Mouse (Mus musculus): ENCODE data around the gene Fbxl18. TPM values are rescaled to one million over a fixed set of nuclear protein-coding genes. Genes with fewer than 3 reads are reported as not detected.

Fbxl18 gene
- polyA plus RNA-seq, 1 experiment from 2014 or later, result 24.2 TPM

DNA sequence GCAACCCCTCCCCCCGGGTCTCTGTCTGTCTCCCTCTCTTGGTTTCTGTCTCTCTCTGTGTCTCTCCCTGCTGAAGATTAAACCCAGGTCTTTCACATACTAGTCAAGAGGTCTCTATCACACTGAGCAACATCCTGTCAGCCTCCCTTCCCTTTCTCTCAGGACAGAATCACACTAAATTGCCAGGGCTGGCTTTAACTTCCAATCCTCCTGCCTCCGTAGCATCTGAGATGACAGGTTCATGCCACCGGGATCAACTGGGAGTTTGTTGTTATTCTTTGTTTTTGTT, 31.7 kb upstream of the Fbxl18 start:
- Histone ChIP-seq H3K4me1 (peaks cover 42% of the 10 kb centered on the region), H3K36me3 (replicated peaks) (no peaks in the 10 kb centered on the region), H3K27ac (peak overlapping the region; percentile 75), H3K4me3 (no peak overlapping the region), H3K9me3 (0 out of 2 replicates have a peak, but pooled peaks cover 3% of the 10 kb centered on the region), H3K27me3 (ENCODE audit: poor library complexity, severe bottlenecking) (peaks cover 24% of the 10 kb centered on the region)
- WGBS, result 55% methylated on average over 3 of the region's 3 CpGs
- DNase-seq (ENCODE audit: extremely low spot score, low spot score), result no peak

DNA sequence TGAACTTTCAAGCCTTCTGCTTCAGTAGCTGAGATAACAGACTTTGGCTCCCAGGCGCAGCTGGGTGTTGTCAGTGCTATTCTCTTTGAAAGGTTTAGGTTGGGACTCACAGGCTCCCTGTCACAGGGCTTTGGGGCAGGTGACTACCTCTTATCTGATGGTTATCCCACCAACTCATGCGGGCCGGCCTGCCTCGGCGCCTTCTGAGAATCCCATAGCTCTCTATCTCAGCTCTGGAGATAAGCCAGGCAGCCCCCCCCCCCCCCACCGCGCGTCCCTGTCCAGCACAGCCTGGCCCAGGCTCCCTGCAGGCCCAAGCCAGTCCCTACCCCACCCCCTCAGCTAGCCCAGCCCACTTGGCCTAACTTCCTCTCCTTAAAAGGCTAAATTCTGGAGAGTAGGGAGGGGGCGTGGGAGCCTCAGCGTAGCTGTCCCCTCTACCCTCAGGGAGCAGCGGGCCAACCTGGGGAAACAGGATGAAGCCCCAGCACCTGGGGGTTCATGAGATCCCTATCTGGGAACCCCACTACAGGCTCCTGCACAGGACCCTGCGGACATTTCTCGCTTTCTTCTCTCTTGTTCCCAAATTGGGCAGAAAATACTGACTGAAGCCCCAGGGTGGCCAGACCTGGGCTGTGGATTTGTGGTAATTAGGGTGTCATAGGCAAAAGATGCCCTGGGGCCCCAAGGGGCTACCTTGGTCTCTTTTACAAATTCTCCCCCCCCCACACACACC, 31.2 kb upstream of the Fbxl18 start:
- Histone ChIP-seq H3K36me3 (replicated peaks) (no peaks in the 10 kb centered on the region), H3K27ac (peak overlapping the region; percentile 75), H3K4me1 (peaks cover 36% of the 10 kb centered on the region), H3K9me3 (0 out of 2 replicates have a peak, but pooled peaks cover 3% of the 10 kb centered on the region), H3K4me3 (peak overlapping the region; percentile 22), H3K27me3 (ENCODE audit: poor library complexity, severe bottlenecking) (peaks cover 24% of the 10 kb centered on the region)
- WGBS, result 8% methylated on average over 13 of the region's 13 CpGs
- DNase-seq (ENCODE audit: extremely low spot score, low spot score), result no peak

DNA sequence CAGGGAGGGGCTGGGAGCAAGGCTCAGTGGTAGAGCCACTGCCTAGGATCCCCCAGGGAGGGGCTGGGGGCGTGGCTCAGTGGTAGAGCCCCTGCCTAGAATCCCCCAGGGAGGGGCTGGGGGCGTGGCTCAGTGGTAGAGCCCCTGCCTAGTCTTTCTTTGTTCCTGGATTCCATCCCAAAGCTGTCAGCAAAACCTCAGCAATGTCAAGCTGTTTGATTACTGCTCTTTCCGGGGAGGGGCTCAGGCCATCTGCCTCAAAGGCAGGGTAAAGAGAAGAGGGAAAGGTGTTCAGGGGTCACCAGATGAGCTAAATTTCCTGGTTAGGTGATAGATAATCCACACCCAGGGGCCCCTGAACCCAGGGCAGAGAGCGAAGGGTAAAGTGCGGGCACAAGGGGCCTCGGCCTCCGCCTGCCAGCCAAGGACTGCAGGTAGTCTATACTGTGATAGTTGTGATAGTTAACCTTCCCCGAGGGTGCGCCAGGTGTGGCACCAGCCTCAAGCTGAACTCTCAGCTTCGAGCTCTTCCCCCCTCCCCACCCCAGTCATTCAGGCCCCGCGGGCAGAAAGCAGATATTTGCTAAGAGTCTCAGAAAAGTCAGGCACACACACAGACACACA, 29.2 kb upstream of the Fbxl18 start:
- Histone ChIP-seq H3K36me3 (replicated peaks) (no peaks in the 10 kb centered on the region), H3K27me3 (ENCODE audit: poor library complexity, severe bottlenecking) (peaks cover 23% of the 10 kb centered on the region), H3K9me3 (0 out of 2 replicates have a peak, but pooled peaks cover 3% of the 10 kb centered on the region), H3K27ac (peak overlapping the region; percentile 16; the same call in 1 of the 2 replicates), H3K4me3 (no peak overlapping the region), H3K4me1 (peaks cover 40% of the 10 kb centered on the region)
- DNase-seq (ENCODE audit: extremely low spot score, low spot score), result no peak
- WGBS, result 85% methylated on average over 12 of the region's 12 CpGs

DNA sequence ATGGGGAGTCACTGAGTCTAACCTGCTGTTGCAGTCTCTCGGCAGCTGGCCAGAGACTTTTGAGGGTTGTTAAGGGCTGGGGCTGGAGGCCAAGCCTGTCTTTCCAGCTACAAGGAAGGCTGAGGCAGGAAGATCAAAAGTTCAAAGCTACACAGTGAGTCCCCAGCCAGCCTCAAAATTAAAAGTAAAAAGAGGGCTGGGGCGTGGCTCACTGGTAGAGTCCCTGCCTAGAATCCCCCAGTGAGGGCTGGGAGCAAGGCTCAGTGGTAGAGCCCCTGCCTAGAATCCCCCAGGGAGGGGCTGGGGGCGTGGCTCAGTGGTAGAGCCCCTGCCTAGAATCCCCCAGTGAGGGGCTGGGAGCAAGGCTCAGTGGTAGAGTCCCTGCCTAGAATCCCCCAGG, 28.6 kb upstream of the Fbxl18 start:
- Histone ChIP-seq H3K4me1 (peaks cover 34% of the 10 kb centered on the region), H3K4me3 (no peak overlapping the region), H3K27ac (no peak overlapping the region), H3K27me3 (ENCODE audit: poor library complexity, severe bottlenecking) (peaks cover 16% of the 10 kb centered on the region), H3K36me3 (replicated peaks) (no peaks in the 10 kb centered on the region), H3K9me3 (0 out of 2 replicates have a peak, but pooled peaks cover 3% of the 10 kb centered on the region)
- 80% methylated on average over 3 of the region's 3 CpGs for WGBS
- no peak for DNase-seq (ENCODE audit: extremely low spot score, low spot score)

DNA sequence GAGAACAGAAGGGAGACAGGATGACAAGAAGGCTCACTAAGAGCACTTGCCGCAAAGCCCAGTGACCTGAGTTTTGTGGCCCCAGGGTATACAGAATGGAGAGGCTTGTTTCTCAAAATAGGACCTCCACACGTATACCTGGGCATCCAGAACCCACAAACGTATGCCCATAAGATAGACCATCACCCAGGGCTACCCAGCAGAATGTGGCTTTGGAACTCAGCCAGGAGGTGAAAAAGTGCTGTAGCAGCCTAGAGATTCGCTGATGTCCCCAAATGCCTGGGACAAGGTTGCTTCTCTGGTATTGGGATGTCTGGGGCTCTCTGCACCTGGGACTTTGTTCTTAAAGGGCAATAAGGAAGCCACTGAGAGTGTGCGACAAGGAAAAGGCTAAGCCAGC, 27.0 kb upstream of the Fbxl18 start:
- Histone ChIP-seq H3K4me1 (peaks cover 28% of the 10 kb centered on the region), H3K9me3 (0 out of 2 replicates have a peak, but pooled peaks cover 3% of the 10 kb centered on the region), H3K36me3 (replicated peaks) (no peaks in the 10 kb centered on the region), H3K4me3 (no peak overlapping the region), H3K27ac (no peak overlapping the region), H3K27me3 (ENCODE audit: poor library complexity, severe bottlenecking) (0 out of 2 replicates have a peak, but pooled peaks cover 2% of the 10 kb centered on the region)
- WGBS, result 88% methylated on average over 5 of the region's 5 CpGs
- no peak for DNase-seq (ENCODE audit: extremely low spot score, low spot score)

DNA sequence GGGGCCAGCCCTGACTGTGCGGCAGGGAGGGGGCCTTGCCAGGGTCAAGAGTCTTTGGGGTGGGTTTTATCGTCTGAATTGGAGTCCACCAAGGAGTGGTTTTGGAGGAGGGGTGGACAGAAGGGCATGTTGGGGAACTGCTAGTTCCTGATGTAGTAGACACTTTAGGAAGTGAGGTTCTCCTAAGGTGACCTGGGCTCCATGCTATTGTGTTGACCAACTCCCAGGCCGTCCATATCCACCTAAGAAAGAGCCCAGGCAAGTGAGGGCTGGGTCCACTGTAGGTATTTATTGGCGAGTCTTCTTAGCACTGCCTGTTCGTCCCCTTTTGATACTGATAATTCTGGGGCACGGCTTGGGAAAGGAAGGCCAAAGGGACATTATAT, 25.8 kb upstream of the Fbxl18 start:
- Histone ChIP-seq H3K4me3 (no peak overlapping the region), H3K9me3 (0 out of 2 replicates have a peak, but pooled peaks cover 3% of the 10 kb centered on the region), H3K36me3 (replicated peaks) (no peaks in the 10 kb centered on the region), H3K4me1 (peaks cover 16% of the 10 kb centered on the region), H3K27ac (peak overlapping the region; percentile 32), H3K27me3 (ENCODE audit: poor library complexity, severe bottlenecking) (no peaks in the 10 kb centered on the region)
- no peak for DNase-seq (ENCODE audit: extremely low spot score, low spot score)
- 83% methylated on average over 6 of the region's 6 CpGs for WGBS

DNA sequence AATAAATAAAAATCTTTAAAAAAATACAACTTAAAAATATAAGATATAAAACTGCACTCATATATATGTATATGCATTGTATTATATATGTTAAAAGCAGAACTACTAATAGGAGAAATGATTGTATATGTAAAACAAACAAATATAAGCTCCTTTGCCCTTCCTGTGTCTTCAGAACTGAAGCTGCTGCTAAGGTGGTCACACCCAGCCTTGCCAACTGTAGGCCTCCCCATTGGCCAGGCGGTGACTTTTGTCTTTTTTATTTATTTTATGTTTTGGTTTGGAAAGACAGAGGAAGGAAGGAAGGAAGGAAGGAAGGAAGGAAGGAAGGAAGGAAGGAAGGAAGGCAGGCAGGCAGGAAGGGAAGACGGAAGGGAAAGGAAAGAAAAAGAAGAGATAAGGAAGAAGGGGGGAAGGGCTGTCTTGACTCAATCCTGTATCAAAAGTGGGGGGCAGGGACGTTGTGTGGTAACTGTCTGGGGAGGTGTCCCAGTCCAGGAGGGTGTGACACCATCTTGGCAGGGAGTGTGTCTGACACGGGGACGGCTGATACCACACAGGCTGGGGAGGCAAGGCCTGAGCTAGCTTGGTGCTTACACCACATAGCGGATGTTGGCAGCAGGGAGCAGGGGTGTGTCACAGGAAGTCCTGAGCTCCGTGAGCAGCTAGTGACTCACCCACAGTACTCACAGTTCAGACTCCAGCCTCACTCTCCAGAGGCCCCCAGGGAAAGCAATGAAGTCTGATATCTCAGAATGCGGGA, 25.3 kb upstream of the Fbxl18 start:
- Histone ChIP-seq H3K36me3 (replicated peaks) (no peaks in the 10 kb centered on the region), H3K4me1 (peaks cover 12% of the 10 kb centered on the region), H3K27ac (peak overlapping the region; percentile 32), H3K27me3 (ENCODE audit: poor library complexity, severe bottlenecking) (no peaks in the 10 kb centered on the region), H3K9me3 (0 out of 2 replicates have a peak, but pooled peaks cover 3% of the 10 kb centered on the region), H3K4me3 (no peak overlapping the region)
- DNase-seq (ENCODE audit: extremely low spot score, low spot score), result no peak
- 70% methylated on average over 8 of the region's 8 CpGs for WGBS

DNA sequence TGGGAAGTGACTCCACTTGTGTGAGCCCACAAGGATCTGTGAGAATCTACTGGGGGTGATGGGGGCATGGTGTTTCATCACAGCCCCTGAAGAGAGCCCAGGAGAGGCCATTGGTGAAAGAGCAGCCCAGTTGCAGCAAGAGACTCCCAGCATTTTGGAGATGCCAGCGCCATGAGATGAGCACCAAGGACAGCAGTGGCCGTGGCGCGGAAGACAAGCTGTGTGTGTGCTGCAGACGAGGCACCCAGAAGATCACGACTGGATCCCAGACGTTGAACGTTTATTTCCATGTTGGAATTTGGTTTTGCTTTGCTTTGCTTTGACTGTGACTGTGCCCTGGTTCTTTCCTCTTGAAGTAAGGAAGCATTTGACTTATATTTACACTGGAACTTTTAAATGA, 22.2 kb upstream of the Fbxl18 start:
- no peak overlapping the region for H3K27ac ChIP-seq
- H3K4me3 ChIP-seq, result no peak overlapping the region
- H3K27me3 ChIP-seq (ENCODE audit: poor library complexity, severe bottlenecking), result no peaks in the 10 kb centered on the region
- H3K4me1 ChIP-seq, result peaks cover 6% of the 10 kb centered on the region; the same call in 1 of the 2 replicates
- no peaks in the 10 kb centered on the region for H3K9me3 ChIP-seq
- DNase-seq (ENCODE audit: extremely low spot score, low spot score), result no peak
- 93% methylated on average over 8 of the region's 8 CpGs for WGBS
- no peaks in the 10 kb centered on the region for H3K36me3 ChIP-seq (replicated peaks)

DNA sequence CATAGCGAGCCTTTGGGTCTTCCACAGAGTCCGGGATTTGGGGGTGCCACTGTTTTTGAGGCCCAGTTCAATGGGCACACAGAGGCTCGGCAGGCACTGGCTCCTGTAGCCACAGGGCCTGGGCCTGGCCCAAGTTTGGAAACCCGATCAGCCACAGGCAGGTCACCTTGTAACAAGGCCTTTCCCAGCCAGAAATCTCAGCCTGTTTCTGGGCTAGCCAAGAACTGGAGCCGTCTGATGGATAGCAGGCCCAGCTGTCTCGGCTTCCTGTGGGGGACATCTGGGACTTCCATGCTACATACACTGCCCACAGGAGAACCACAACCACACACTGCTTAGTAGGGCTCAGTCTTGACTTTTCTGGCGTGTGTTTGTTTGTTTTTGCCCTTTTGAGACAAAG, 21.4 kb upstream of the Fbxl18 start:
- peaks cover 6% of the 10 kb centered on the region; the same call in 1 of the 2 replicates for H3K4me1 ChIP-seq
- WGBS, result 86% methylated on average over 7 of the region's 7 CpGs

DNA sequence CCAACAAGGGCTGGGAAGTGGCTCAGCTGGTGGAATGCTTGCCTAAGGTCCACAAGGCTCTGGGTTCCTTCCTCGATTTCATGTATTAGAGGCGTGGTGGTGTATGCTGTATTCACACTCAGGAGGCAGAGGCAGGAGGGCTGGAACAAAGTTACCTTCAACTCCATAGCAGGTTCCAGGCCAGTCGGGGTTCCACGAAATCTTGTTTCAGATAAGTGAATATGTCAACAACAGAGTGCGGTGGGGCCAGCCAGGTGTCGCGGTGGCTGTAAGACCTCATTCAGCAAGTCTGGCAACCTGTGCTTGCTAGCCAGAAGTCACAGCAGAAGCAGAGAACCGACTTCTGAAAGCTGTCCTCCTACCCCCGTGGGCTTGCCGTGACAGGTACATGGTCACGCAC, 20.0 kb upstream of the Fbxl18 start:
- peaks cover 2% of the 10 kb centered on the region for H3K4me1 ChIP-seq
- H3K36me3 ChIP-seq (replicated peaks), result no peaks in the 10 kb centered on the region
- no peak overlapping the region for H3K4me3 ChIP-seq
- no peaks in the 10 kb centered on the region for H3K9me3 ChIP-seq
- no peak overlapping the region for H3K27ac ChIP-seq
- no peak for DNase-seq (ENCODE audit: extremely low spot score, low spot score)
- no peaks in the 10 kb centered on the region for H3K27me3 ChIP-seq (ENCODE audit: poor library complexity, severe bottlenecking)
- WGBS, result 93% methylated on average over 11 of the region's 11 CpGs

More for the DNA sequence above, 21.4 kb upstream of the Fbxl18 start:
- no peak for DNase-seq (ENCODE audit: extremely low spot score, low spot score)
- Histone ChIP-seq H3K36me3 (replicated peaks) (no peaks in the 10 kb centered on the region), H3K27ac (no peak overlapping the region), H3K9me3 (no peaks in the 10 kb centered on the region), H3K4me3 (no peak overlapping the region), H3K27me3 (ENCODE audit: poor library complexity, severe bottlenecking) (no peaks in the 10 kb centered on the region)

DNA sequence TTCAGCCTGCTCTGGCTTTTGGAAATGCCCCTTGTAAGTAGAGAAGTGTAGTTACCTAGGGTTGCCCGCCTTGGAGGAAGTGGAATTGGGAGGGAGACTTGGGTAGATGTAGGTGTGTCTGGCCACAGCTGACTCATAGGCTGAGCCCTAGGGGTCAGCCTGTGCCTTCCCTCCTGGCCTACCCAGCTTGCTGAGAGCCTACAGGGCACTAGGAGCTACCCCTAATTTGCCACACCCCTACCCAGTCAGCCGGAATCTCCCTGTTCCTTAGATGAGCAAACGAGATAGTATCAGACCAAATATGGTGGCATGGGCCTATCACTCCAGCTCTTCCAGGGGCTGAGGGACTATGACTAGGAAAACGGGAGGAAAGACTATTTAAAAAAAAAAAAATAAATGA, 17.5 kb upstream of the Fbxl18 start:
- no peak for DNase-seq (ENCODE audit: extremely low spot score, low spot score)
- H3K4me3 ChIP-seq, result no peak overlapping the region
- H3K36me3 ChIP-seq (replicated peaks), result no peaks in the 10 kb centered on the region
- 87% methylated on average over 4 of the region's 4 CpGs for WGBS
- no peaks in the 10 kb centered on the region for H3K9me3 ChIP-seq
- H3K27me3 ChIP-seq (ENCODE audit: poor library complexity, severe bottlenecking), result no peaks in the 10 kb centered on the region
- peaks cover 27% of the 10 kb centered on the region for H3K4me1 ChIP-seq
- no peak overlapping the region for H3K27ac ChIP-seq

DNA sequence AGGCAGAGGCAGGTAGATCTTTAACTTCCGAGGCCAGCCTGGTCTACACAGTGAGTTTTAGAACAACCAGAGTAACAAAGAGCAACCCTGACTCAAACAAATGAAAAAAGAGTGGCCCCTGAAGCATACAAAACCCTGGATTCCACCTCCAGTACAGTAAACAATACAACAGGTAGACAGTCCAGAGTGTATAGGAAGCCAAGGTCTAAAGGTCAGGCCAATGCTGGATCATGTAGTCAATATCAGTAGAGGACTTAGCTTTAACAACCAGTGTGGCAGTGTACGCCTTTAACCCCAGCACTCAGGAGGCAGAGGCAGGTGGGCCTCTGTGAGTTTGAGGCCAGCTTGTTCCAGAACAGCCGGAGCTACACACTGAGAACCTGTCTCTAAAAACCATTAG, 17.1 kb upstream of the Fbxl18 start:
- no peaks in the 10 kb centered on the region for H3K36me3 ChIP-seq (replicated peaks)
- no peaks in the 10 kb centered on the region for H3K27me3 ChIP-seq (ENCODE audit: poor library complexity, severe bottlenecking)
- no peak overlapping the region for H3K4me3 ChIP-seq
- DNase-seq (ENCODE audit: extremely low spot score, low spot score), result no peak
- WGBS, result 93% methylated on average over 3 of the region's 3 CpGs
- no peak overlapping the region for H3K27ac ChIP-seq
- no peaks in the 10 kb centered on the region for H3K9me3 ChIP-seq
- peaks cover 31% of the 10 kb centered on the region for H3K4me1 ChIP-seq

DNA sequence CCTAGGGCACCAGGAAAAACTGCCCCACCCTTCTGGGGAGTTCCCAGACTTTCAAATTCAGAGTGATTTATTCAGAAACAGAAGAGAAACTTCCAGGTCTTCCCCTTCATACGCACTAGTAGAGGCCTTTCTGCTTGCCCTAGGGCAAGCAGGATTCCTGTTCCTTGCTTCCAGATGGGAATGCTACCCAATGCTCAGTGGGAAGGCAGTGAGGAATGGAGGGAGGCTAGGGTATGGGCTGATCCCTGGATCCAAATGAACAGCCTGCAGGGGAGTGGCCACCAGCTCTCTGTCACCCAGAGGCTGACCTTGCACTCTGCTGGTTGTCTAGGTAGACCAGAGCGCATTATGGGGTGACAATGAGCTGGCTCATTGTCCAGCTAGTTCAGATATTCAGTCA, 16.4 kb upstream of the Fbxl18 start:
- no peaks in the 10 kb centered on the region for H3K36me3 ChIP-seq (replicated peaks)
- H3K27ac ChIP-seq, result no peak overlapping the region
- no peaks in the 10 kb centered on the region for H3K9me3 ChIP-seq
- DNase-seq (ENCODE audit: extremely low spot score, low spot score), result no peak
- H3K4me3 ChIP-seq, result no peak overlapping the region
- peaks cover 37% of the 10 kb centered on the region for H3K4me1 ChIP-seq
- WGBS, result 89% methylated on average over 2 of the region's 2 CpGs
- no peaks in the 10 kb centered on the region for H3K27me3 ChIP-seq (ENCODE audit: poor library complexity, severe bottlenecking)
